Mouse (Mus musculus): ENCODE measurements around the gene Gng2.

Gene Gng2

GRCm38 (mm10) chr14:19860281-19860680 is 117.1 kb downstream of the Gng2 start:
- 96% methylated on average over 4 of the region's 4 CpGs for WGBS

GRCm38 (mm10) chr14:19858808-19859776 is 118.3 kb downstream of the Gng2 start:
- 22% methylated on average over 8 of the region's 8 CpGs for WGBS

GRCm38 (mm10) chr14:19858279-19858678 is 119.1 kb downstream of the Gng2 start:
- 93% methylated on average over 2 of the region's 2 CpGs for WGBS

GRCm38 (mm10) chr14:19853471-19853870 is 124.0 kb downstream of the Gng2 start:
- 86% methylated on average over 3 of the region's 3 CpGs for WGBS

GRCm38 (mm10) chr14:19839600-19840332 is 137.7 kb downstream of the Gng2 start:
- WGBS: 20% methylated on average over 15 of the region's 15 CpGs

- WGBS: 79% methylated on average over 3 of the region's 3 CpGs
Measured at GRCm38 (mm10) chr14:19836289-19836688, 141.1 kb downstream of the Gng2 start.

GRCm38 (mm10) chr14:19825481-19825880 is 151.9 kb downstream of the Gng2 start:
- WGBS: 31% methylated on average over 11 of the region's 11 CpGs

GRCm38 (mm10) chr14:19823321-19824142 is 153.9 kb downstream of the Gng2 start, which contains the start of gene Rtraf:
Rtraf (minus strand) TSS chr14:19823824.
- WGBS: under 1% methylated on average over 80 of the region's 80 CpGs
